Mouse (Mus musculus): ENCODE data around the gene Aplp1. TPM values are rescaled to one million over a fixed set of nuclear protein-coding genes. Genes with fewer than 3 reads are reported as not detected.

The Aplp1 gene
- polyA plus RNA-seq, 1 experiment from 2014 or later: 50.4 TPM

Other genes with a start within 250 kb of the Aplp1 start
- 76.6 and 84.1 TPM in 2 replicates for gene Capns1, start 246.7 kb downstream of the Aplp1 start, polyA plus RNA-seq (2016; fragmentation: Nextera tagmentation; extraction: Ambion mirVana)
- gene Polr2i, start 213.6 kb downstream of the Aplp1 start, polyA plus RNA-seq (2016; fragmentation: Nextera tagmentation; extraction: Ambion mirVana): 122 and 127 TPM in 2 replicates
- gene Tbcb, start 213.3 kb downstream of the Aplp1 start, polyA plus RNA-seq (2016; fragmentation: Nextera tagmentation; extraction: Ambion mirVana): 212 and 246 TPM in 2 replicates
- gene Ovol3, start 209.8 kb downstream of the Aplp1 start, polyA plus RNA-seq (2016; fragmentation: Nextera tagmentation; extraction: Ambion mirVana): not detected in 2 replicates
- 0.29 and 0.43 TPM in 2 replicates for gene Thap8, start 165.4 kb downstream of the Aplp1 start, polyA plus RNA-seq (2016; fragmentation: Nextera tagmentation; extraction: Ambion mirVana)
- 11.4 and 13.9 TPM in 2 replicates for gene Wdr62, start 165.1 kb downstream of the Aplp1 start, polyA plus RNA-seq (2016; fragmentation: Nextera tagmentation; extraction: Ambion mirVana)
- gene Clip3, start 153.8 kb downstream of the Aplp1 start, polyA plus RNA-seq (2016; fragmentation: Nextera tagmentation; extraction: Ambion mirVana): 10.4 and 18.4 TPM in 2 replicates
- 68.2 and 71.8 TPM in 2 replicates for gene Alkbh6, start 136.8 kb downstream of the Aplp1 start, polyA plus RNA-seq (2016; fragmentation: Nextera tagmentation; extraction: Ambion mirVana)
- gene Syne4, start 130.7 kb downstream of the Aplp1 start, polyA plus RNA-seq (2016; fragmentation: Nextera tagmentation; extraction: Ambion mirVana): 26.8 and 43.1 TPM in 2 replicates
- gene E130208F15Rik, start 123.8 kb downstream of the Aplp1 start, polyA plus RNA-seq (2016; fragmentation: Nextera tagmentation; extraction: Ambion mirVana): 2.5 and 3.2 TPM in 2 replicates
- gene Sdhaf1, start 121.6 kb downstream of the Aplp1 start, polyA plus RNA-seq (2016; fragmentation: Nextera tagmentation; extraction: Ambion mirVana): 15.1 and 16.4 TPM in 2 replicates
- 1.3 and 2.0 TPM in 2 replicates for gene Lrfn3, start 82.8 kb downstream of the Aplp1 start, polyA plus RNA-seq (2016; fragmentation: Nextera tagmentation; extraction: Ambion mirVana)
- 2.2 and 9.0 TPM in 2 replicates for gene Tyrobp, start 31.8 kb downstream of the Aplp1 start, polyA plus RNA-seq (2016; fragmentation: Nextera tagmentation; extraction: Ambion mirVana)
- 0.35 TPM in 1 of 2 replicates, not detected in the other for gene Hcst, start 25.7 kb downstream of the Aplp1 start, polyA plus RNA-seq (2016; fragmentation: Nextera tagmentation; extraction: Ambion mirVana)
- 1.5 and 1.6 TPM in 2 replicates for gene Nfkbid, start 23.8 kb downstream of the Aplp1 start, polyA plus RNA-seq (2016; fragmentation: Nextera tagmentation; extraction: Ambion mirVana)
- gene Kirrel2, start 12.2 kb upstream of the Aplp1 start, polyA plus RNA-seq (2016; fragmentation: Nextera tagmentation; extraction: Ambion mirVana): 3.3 and 5.2 TPM in 2 replicates
- 0.55 and 0.79 TPM in 2 replicates for gene Nphs1, start 12.8 kb upstream of the Aplp1 start, polyA plus RNA-seq (2016; fragmentation: Nextera tagmentation; extraction: Ambion mirVana)
- gene Prodh2, start 48.1 kb upstream of the Aplp1 start, polyA plus RNA-seq (2016; fragmentation: Nextera tagmentation; extraction: Ambion mirVana): 0.30 and 3.0 TPM in 2 replicates
- gene Arhgap33, start 89.5 kb upstream of the Aplp1 start, polyA plus RNA-seq (2016; fragmentation: Nextera tagmentation; extraction: Ambion mirVana): 8.5 and 9.0 TPM in 2 replicates
- gene Hspb6, start 106.6 kb upstream of the Aplp1 start, polyA plus RNA-seq (2016; fragmentation: Nextera tagmentation; extraction: Ambion mirVana): 4.2 and 8.3 TPM in 2 replicates
- gene Proser3, start 106.8 kb upstream of the Aplp1 start, polyA plus RNA-seq (2016; fragmentation: Nextera tagmentation; extraction: Ambion mirVana): 8.8 and 13.0 TPM in 2 replicates
- gene Lin37, start 114.3 kb upstream of the Aplp1 start, polyA plus RNA-seq (2016; fragmentation: Nextera tagmentation; extraction: Ambion mirVana): 31.5 and 35.6 TPM in 2 replicates
- 87.8 and 90.4 TPM in 2 replicates for gene U2af1l4, start 117.8 kb upstream of the Aplp1 start, polyA plus RNA-seq (2016; fragmentation: Nextera tagmentation; extraction: Ambion mirVana)
- gene Gm49396, start 117.8 kb upstream of the Aplp1 start, polyA plus RNA-seq (2016; fragmentation: Nextera tagmentation; extraction: Ambion mirVana): 9.9 and 12.3 TPM in 2 replicates
- gene Psenen, start 118.1 kb upstream of the Aplp1 start, polyA plus RNA-seq (2016; fragmentation: Nextera tagmentation; extraction: Ambion mirVana): 112 and 124 TPM in 2 replicates
- gene Igflr1, start 119.9 kb upstream of the Aplp1 start, polyA plus RNA-seq (2016; fragmentation: Nextera tagmentation; extraction: Ambion mirVana): 2.6 and 4.1 TPM in 2 replicates
- 5.6 and 8.3 TPM in 2 replicates for gene Kmt2b, start 143.2 kb upstream of the Aplp1 start, polyA plus RNA-seq (2016; fragmentation: Nextera tagmentation; extraction: Ambion mirVana)
- 0.19 and 0.27 TPM in 2 replicates for gene Zbtb32, start 153.4 kb upstream of the Aplp1 start, polyA plus RNA-seq (2016; fragmentation: Nextera tagmentation; extraction: Ambion mirVana)
- 1.8 and 2.7 TPM in 2 replicates for gene Upk1a, start 167.3 kb upstream of the Aplp1 start, polyA plus RNA-seq (2016; fragmentation: Nextera tagmentation; extraction: Ambion mirVana)
- 1,107 and 1,574 TPM in 2 replicates for gene Cox6b1, start 180.6 kb upstream of the Aplp1 start, polyA plus RNA-seq (2016; fragmentation: Nextera tagmentation; extraction: Ambion mirVana)
- 5.5 and 5.9 TPM in 2 replicates for gene Etv2, start 190.3 kb upstream of the Aplp1 start, polyA plus RNA-seq (2016; fragmentation: Nextera tagmentation; extraction: Ambion mirVana)
- gene Rbm42, start 204.8 kb upstream of the Aplp1 start, polyA plus RNA-seq (2016; fragmentation: Nextera tagmentation; extraction: Ambion mirVana): 111 and 130 TPM in 2 replicates
- 51.3 and 59.8 TPM in 2 replicates for gene Haus5, start 219.5 kb upstream of the Aplp1 start, polyA plus RNA-seq (2016; fragmentation: Nextera tagmentation; extraction: Ambion mirVana)
- gene Pmis2, start 226.1 kb upstream of the Aplp1 start, polyA plus RNA-seq (2016; fragmentation: Nextera tagmentation; extraction: Ambion mirVana): not detected in 2 replicates

Measured in heart, embryonic 10.5 days (tissue).